Mouse (Mus musculus): ENCODE measurements at regions not wholly inside any gene's neighbourhood (a gene's known extent, or its start where the extent isn't known, plus 50 kb on each side); places are given as distances from the start of the nearest gene placed in this dataset.

DNA sequence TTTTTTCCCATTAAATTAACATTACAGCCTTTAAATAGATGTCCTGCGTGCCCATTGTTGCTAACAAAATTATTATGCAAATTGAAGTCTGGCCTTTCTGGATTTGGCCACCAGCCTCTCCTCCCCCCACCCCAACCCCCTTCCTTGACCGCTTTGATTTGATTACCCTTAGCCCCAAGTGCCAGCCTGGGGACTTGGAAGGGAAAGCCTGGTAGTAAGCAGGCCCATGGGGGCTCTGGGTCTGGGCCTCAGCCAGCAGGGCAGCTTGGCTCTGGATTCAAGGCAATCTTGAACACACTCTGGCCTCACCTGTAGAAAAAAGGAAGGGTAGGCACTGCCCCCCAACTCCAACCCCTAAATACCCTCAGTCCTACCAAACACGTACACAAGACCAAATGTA lies 100.2 kb downstream of the 2410131K14Rik start:
- Histone ChIP-seq H3K4me3 (replicated peaks; ENCODE audit: control insufficient read depth, low read depth, low read length) (no peak overlapping the region), H3K27ac (ENCODE audit: control insufficient read depth, insufficient read depth, low read depth, low read length, poor library complexity) (no peak overlapping the region), H3K4me1 (ENCODE audit: control insufficient read depth, insufficient read depth, low read length) (no peaks in the 10 kb centered on the region)
- 78% methylated on average over 3 of the region's 3 CpGs for WGBS
- TF ChIP-seq POLR2A (IDR thresholded peaks at IDR 0.05; ENCODE audit: borderline replicate concordance, control insufficient read depth, low read depth, low read length) (no peak), CTCF (IDR thresholded peaks at IDR 0.05; ENCODE audit: control insufficient read depth, insufficient read depth, low read length) (no peak)

DNA sequence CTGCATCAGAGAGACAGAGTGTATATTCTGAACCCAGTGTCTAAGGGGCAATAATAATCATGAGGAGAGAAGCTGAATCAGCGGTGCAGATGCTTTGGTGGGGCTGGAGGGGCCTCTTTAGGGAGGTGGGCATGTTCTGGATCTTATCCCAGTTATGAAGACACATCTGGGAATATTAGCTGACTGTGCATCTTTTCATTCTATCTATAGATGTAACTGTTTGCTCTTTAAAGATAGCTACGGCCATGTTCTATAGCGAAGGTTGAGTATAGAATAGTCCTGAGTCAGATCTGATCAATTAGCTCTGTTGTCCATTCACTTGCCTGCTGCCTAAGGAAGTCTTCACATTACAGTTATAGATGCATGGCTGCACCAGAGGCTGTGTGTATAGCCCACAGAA lies 104.0 kb downstream of the 2410131K14Rik start:
- H3K4me1 ChIP-seq (ENCODE audit: control insufficient read depth, insufficient read depth, low read length) = peaks cover 3% of the 10 kb centered on the region
- TF ChIP-seq CTCF (IDR thresholded peaks at IDR 0.05; ENCODE audit: control insufficient read depth, insufficient read depth, low read length) (no peak), POLR2A (IDR thresholded peaks at IDR 0.05; ENCODE audit: borderline replicate concordance, control insufficient read depth, low read depth, low read length) (no peak)
- 86% methylated on average over 3 of the region's 3 CpGs for WGBS
- no peak overlapping the region for H3K4me3 ChIP-seq (replicated peaks; ENCODE audit: control insufficient read depth, low read depth, low read length)
- no peak overlapping the region for H3K27ac ChIP-seq (ENCODE audit: control insufficient read depth, insufficient read depth, low read depth, low read length, poor library complexity)

DNA sequence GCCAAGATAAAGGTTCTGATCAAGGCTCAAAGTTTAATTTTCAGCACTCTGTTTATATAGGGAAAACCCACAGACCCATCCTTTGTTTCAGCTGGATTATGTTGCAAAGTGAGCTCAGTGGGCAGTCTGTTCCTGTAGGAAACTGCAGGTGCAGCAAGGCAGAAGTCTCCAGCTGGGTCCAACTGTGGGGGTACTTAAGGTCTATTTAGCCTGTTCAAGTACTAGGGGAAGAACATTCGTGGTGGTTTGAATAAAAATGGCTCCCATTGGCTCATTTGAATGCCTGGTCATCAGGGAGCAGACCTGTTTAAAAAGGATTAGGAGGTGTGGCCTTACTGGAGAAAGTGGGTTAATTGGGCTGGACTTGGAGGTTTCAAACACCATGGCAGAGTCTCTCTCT lies 106.3 kb downstream of the 2410131K14Rik start:
- no peak overlapping the region for H3K4me3 ChIP-seq (replicated peaks; ENCODE audit: control insufficient read depth, low read depth, low read length)
- no peak overlapping the region for H3K27ac ChIP-seq (ENCODE audit: control insufficient read depth, insufficient read depth, low read depth, low read length, poor library complexity)
- WGBS = 81% methylated on average over 1 of the region's 1 CpGs
- peaks cover 3% of the 10 kb centered on the region for H3K4me1 ChIP-seq (ENCODE audit: control insufficient read depth, insufficient read depth, low read length)
- TF ChIP-seq CTCF (IDR thresholded peaks at IDR 0.05; ENCODE audit: control insufficient read depth, insufficient read depth, low read length) = no peak
- no peak for TF ChIP-seq POLR2A (IDR thresholded peaks at IDR 0.05; ENCODE audit: borderline replicate concordance, control insufficient read depth, low read depth, low read length)

DNA sequence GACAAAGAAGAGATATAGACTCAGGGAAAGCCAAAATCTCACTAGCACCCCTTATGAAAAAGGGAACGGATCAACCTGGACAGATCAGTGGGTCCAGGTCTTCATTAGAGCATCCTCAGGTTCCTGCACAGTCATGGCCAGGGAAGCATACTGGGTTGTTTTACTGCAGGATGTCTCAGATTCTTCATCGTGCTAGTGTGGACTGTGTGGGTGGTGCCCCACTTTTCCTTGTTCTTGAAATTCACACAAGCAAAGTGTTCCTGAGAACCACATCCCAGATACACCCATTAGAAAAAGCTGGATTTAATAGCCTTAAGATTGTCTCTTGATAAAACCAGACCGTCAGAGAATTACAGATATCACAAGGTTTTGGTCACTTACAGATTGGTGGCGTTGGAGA lies 107.1 kb downstream of the 2410131K14Rik start:
- no peak overlapping the region for H3K27ac ChIP-seq (ENCODE audit: control insufficient read depth, insufficient read depth, low read depth, low read length, poor library complexity)
- H3K4me1 ChIP-seq (ENCODE audit: control insufficient read depth, insufficient read depth, low read length) = peaks cover 3% of the 10 kb centered on the region
- WGBS = 79% methylated on average over 4 of the region's 4 CpGs
- no peak for TF ChIP-seq CTCF (IDR thresholded peaks at IDR 0.05; ENCODE audit: control insufficient read depth, insufficient read depth, low read length)
- no peak for TF ChIP-seq POLR2A (IDR thresholded peaks at IDR 0.05; ENCODE audit: borderline replicate concordance, control insufficient read depth, low read depth, low read length)
- H3K4me3 ChIP-seq (replicated peaks; ENCODE audit: control insufficient read depth, low read depth, low read length) = no peak overlapping the region

DNA sequence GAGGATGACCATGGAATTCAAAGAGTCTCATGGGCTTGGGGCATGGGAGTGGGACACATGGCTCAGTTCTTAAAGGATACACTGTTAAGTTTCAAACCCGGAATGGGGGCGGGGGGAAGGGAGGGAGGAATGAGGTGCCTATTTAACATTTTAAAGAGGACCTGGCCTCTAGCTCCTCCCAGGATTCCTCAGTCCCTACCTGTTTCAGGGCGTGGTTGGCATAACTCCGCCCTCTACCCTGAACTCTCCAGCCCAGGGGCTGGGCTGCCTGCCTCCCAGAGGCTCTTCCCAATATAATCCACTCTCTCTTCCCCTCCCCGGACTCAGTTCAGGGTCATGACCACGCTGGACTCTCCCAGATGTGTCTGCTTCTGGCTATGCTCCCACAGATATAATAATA lies 108.0 kb downstream of the 2410131K14Rik start:
- H3K27ac ChIP-seq (ENCODE audit: control insufficient read depth, insufficient read depth, low read depth, low read length, poor library complexity) = no peak overlapping the region
- H3K4me1 ChIP-seq (ENCODE audit: control insufficient read depth, insufficient read depth, low read length) = peaks cover 3% of the 10 kb centered on the region
- WGBS = 72% methylated on average over 6 of the region's 6 CpGs
- H3K4me3 ChIP-seq (replicated peaks; ENCODE audit: control insufficient read depth, low read depth, low read length) = no peak overlapping the region
- no peak for TF ChIP-seq POLR2A (IDR thresholded peaks at IDR 0.05; ENCODE audit: borderline replicate concordance, control insufficient read depth, low read depth, low read length)
- TF ChIP-seq CTCF (IDR thresholded peaks at IDR 0.05; ENCODE audit: control insufficient read depth, insufficient read depth, low read length) = no peak

DNA sequence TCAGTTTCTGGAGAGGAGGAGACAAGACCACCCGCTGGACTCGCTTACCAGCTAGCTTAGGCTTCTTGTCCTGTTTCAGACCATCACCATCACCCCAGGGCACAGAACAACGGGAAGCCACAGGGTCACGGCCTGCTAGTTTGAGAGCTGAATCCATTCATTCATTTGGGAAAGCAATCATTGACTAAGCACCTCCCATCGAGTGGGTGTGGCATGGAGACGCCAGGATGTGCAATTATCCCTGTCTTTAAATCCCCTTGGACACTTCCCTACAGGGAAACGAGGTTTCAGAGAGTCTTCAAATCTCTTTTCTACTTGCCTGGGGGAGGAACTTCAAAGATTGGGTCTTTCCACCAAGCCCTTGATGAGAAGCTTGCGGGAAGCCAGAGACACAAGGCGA lies 108.7 kb downstream of the 2410131K14Rik start:
- no peak for TF ChIP-seq CTCF (IDR thresholded peaks at IDR 0.05; ENCODE audit: control insufficient read depth, insufficient read depth, low read length)
- no peak for TF ChIP-seq POLR2A (IDR thresholded peaks at IDR 0.05; ENCODE audit: borderline replicate concordance, control insufficient read depth, low read depth, low read length)
- no peak overlapping the region for H3K4me3 ChIP-seq (replicated peaks; ENCODE audit: control insufficient read depth, low read depth, low read length)
- H3K4me1 ChIP-seq (ENCODE audit: control insufficient read depth, insufficient read depth, low read length) = peaks cover 3% of the 10 kb centered on the region
- 27% methylated on average over 9 of the region's 9 CpGs for WGBS
- H3K27ac ChIP-seq (ENCODE audit: control insufficient read depth, insufficient read depth, low read depth, low read length, poor library complexity) = no peak overlapping the region

DNA sequence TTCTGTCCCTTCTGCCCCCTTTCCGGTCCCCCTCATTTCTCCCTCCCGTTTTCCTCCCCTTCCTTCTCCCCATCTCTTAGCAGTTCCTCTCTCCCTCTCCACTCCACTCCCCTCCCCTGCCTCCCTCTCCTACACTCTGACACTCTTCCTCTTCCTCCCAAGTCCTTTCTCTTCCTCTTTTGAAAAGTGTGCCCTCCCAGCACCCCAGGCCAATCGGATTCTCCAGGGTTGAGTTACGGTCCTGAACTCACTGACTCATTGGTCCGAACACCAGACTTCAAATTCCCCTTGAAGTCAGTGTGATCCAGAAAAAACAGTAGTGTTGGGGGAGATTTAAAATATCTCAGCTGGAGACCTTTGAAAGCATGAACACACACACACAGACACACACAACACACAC lies 109.1 kb downstream of the 2410131K14Rik start:
- TF ChIP-seq POLR2A (IDR thresholded peaks at IDR 0.05; ENCODE audit: borderline replicate concordance, control insufficient read depth, low read depth, low read length) (no peak), CTCF (IDR thresholded peaks at IDR 0.05; ENCODE audit: control insufficient read depth, insufficient read depth, low read length) (no peak)
- Histone ChIP-seq H3K4me1 (ENCODE audit: control insufficient read depth, insufficient read depth, low read length) (peaks cover 3% of the 10 kb centered on the region), H3K4me3 (replicated peaks; ENCODE audit: control insufficient read depth, low read depth, low read length) (no peak overlapping the region), H3K27ac (ENCODE audit: control insufficient read depth, insufficient read depth, low read depth, low read length, poor library complexity) (no peak overlapping the region)
- 5% methylated on average over 5 of the region's 5 CpGs for WGBS

DNA sequence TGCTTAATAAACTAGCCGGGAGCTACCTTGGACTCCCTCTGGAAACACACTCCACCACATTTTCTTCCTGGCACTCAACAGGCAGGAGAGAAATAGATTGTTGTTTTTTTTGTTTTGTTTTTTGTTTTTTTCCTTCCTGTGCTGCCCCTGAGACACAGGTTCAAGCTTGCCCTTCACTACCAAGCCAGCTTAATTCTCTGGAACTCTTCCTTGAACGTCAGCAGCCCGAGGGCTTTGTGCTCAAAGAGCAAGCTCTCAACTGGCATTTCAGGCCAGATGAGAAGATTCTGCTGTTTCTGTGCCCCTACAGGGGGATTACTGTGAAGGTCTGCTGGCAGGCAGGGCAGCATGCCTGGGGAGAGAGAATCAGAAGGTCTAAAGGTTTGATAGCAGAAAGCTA lies 109.8 kb downstream of the 2410131K14Rik start:
- TF ChIP-seq CTCF (IDR thresholded peaks at IDR 0.05; ENCODE audit: control insufficient read depth, insufficient read depth, low read length) = no peak
- TF ChIP-seq POLR2A (IDR thresholded peaks at IDR 0.05; ENCODE audit: borderline replicate concordance, control insufficient read depth, low read depth, low read length) = no peak
- Histone ChIP-seq H3K4me1 (ENCODE audit: control insufficient read depth, insufficient read depth, low read length) (peaks cover 3% of the 10 kb centered on the region), H3K4me3 (replicated peaks; ENCODE audit: control insufficient read depth, low read depth, low read length) (no peak overlapping the region), H3K27ac (ENCODE audit: control insufficient read depth, insufficient read depth, low read depth, low read length, poor library complexity) (no peak overlapping the region)
- WGBS = 63% methylated on average over 3 of the region's 3 CpGs

DNA sequence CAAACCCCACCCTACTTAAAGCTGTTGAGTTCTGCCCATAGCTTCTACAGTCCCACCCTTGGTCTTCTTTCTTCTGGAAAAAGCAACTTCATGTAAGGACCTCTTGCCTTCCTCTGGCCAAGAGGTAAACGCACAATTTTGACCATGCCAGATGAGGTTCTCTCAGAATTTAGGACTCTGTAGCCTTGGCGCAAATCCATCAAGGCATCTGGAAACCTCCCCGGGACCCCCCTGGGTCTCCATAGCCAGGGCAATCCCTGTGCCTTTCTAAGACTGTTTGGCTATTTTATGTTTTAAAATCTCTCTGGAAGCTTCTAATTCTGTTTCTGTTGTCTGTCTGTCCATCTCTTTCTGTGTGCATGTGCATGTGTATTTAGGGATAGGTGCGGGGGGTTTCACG lies 110.3 kb downstream of the 2410131K14Rik start:
- TF ChIP-seq POLR2A (IDR thresholded peaks at IDR 0.05; ENCODE audit: borderline replicate concordance, control insufficient read depth, low read depth, low read length) (no peak), CTCF (IDR thresholded peaks at IDR 0.05; ENCODE audit: control insufficient read depth, insufficient read depth, low read length) (no peak)
- no peak overlapping the region for H3K27ac ChIP-seq (ENCODE audit: control insufficient read depth, insufficient read depth, low read depth, low read length, poor library complexity)

More for the DNA sequence above, 110.3 kb downstream of the 2410131K14Rik start:
- H3K4me1 ChIP-seq (ENCODE audit: control insufficient read depth, insufficient read depth, low read length) = peaks cover 3% of the 10 kb centered on the region
- no peak overlapping the region for H3K4me3 ChIP-seq (replicated peaks; ENCODE audit: control insufficient read depth, low read depth, low read length)
- 79% methylated on average over 5 of the region's 5 CpGs for WGBS

Measured in bone marrow, adult 2 months (tissue).